Mouse (Mus musculus) T-helper 2 cell (primary cell): Measurements from ENCODE around the gene Cpt1c.

ENCODE experiments used
- in situ Hi-C: fragments of 300-600 bp; cut with MboI, MseI; formaldehyde crosslinking; loops from one replicate; pipeline ENCODE4 v1.15.1; 2025; ENCODE audit warnings: high pct_unique_total_duplicates

The Cpt1c gene

GRCm38 (mm10) chr7:44962831-44963230 is 11.8 kb downstream of the Cpt1c start:
- in situ Hi-C loops = no loop called here

GRCm38 (mm10) chr7:44962337-44962736 is 12.3 kb downstream of the Cpt1c start:
- in situ Hi-C loops = no loop called here

GRCm38 (mm10) chr7:44960512-44960910 is 14.1 kb downstream of the Cpt1c start:
- in situ Hi-C loops = no loop called here

- in situ Hi-C loops = loop anchor here (5.0 to 10.0 kb wide), 2 partner anchors 43 to 235 kb away; no protein-coding TSS in a partner anchor
Measured at GRCm38 (mm10) chr7:44959874-44960511, 14.7 kb downstream of the Cpt1c start.

- in situ Hi-C loops = loop anchor here (5.0 to 10.0 kb wide), 2 partner anchors 42 to 234 kb away; no protein-coding TSS in a partner anchor
Measured at GRCm38 (mm10) chr7:44959281-44959680, 15.4 kb downstream of the Cpt1c start.

- in situ Hi-C loops = loop anchor here (5.0 to 10.0 kb wide), 2 partner anchors 41 to 233 kb away; no protein-coding TSS in a partner anchor
Measured at GRCm38 (mm10) chr7:44958208-44958607, 16.4 kb downstream of the Cpt1c start.

GRCm38 (mm10) chr7:44957183-44957835 is 17.3 kb downstream of the Cpt1c start:
- in situ Hi-C loops = loop anchor here (5.0 to 10.0 kb wide), 2 partner anchors 40 to 233 kb away; no protein-coding TSS in a partner anchor

- in situ Hi-C loops = loop anchor here (5.0 to 10.0 kb wide), 2 partner anchors 39 to 231 kb away; no protein-coding TSS in a partner anchor
Measured at GRCm38 (mm10) chr7:44956266-44956665, 18.4 kb downstream of the Cpt1c start.

GRCm38 (mm10) chr7:44955628-44956027 is 19.0 kb downstream of the Cpt1c start:
- in situ Hi-C loops = loop anchor here (5.0 to 10.0 kb wide), 2 partner anchors 38 to 231 kb away; no protein-coding TSS in a partner anchor

GRCm38 (mm10) chr7:44954091-44954885 is 20.4 kb downstream of the Cpt1c start:
- in situ Hi-C loops = loop anchor here (10.0 kb wide), 1 partner anchor 229 kb away; no protein-coding TSS in a partner anchor

- in situ Hi-C loops = loop anchor here (10.0 kb wide), 1 partner anchor 229 kb away; no protein-coding TSS in a partner anchor
Measured at GRCm38 (mm10) chr7:44953561-44953960, 21.1 kb downstream of the Cpt1c start.

- in situ Hi-C loops = loop anchor here (10.0 kb wide), 1 partner anchor 228 kb away; no protein-coding TSS in a partner anchor
Measured at GRCm38 (mm10) chr7:44952611-44953306, 21.9 kb downstream of the Cpt1c start.

GRCm38 (mm10) chr7:44951960-44952359 is 22.7 kb downstream of the Cpt1c start:
- in situ Hi-C loops = loop anchor here (10.0 kb wide), 1 partner anchor 227 kb away; no protein-coding TSS in a partner anchor

- in situ Hi-C loops = loop anchor here (10.0 kb wide), 1 partner anchor 225 kb away; no protein-coding TSS in a partner anchor
Measured at GRCm38 (mm10) chr7:44949922-44950321, 24.7 kb downstream of the Cpt1c start.

- in situ Hi-C loops = no loop called here
Measured at GRCm38 (mm10) chr7:44942904-44943303, 31.7 kb downstream of the Cpt1c start, which contains the start of gene Tsks. Tsks (plus strand) TSS chr7:44943204.

- in situ Hi-C loops = no loop called here
Measured at GRCm38 (mm10) chr7:44938680-44939079, 36.0 kb downstream of the Cpt1c start.

GRCm38 (mm10) chr7:44929204-44930151 is 45.2 kb downstream of the Cpt1c start, which contains the start of gene Ap2a1:
Ap2a1 (minus strand) TSS chr7:44929496.
- in situ Hi-C loops = no loop called here

- in situ Hi-C loops = no loop called here
Measured at GRCm38 (mm10) chr7:44928570-44928969, 46.1 kb downstream of the Cpt1c start.

- in situ Hi-C loops = no loop called here
Measured at GRCm38 (mm10) chr7:44925468-44925867, 49.2 kb downstream of the Cpt1c start.

- in situ Hi-C loops = no loop called here
Measured at GRCm38 (mm10) chr7:44922530-44922929, 52.1 kb downstream of the Cpt1c start.
